Mouse (Mus musculus): ENCODE results near the gene Lpar5.

GRCm38 (mm10) chr6:125039131-125039530 lies 28.6 kb upstream of the Lpar5 start:
- TF ChIP-seq ZC3H11A (IDR thresholded peaks at IDR 0.05; ENCODE audit: borderline replicate concordance, low read depth, low read length), result no peak
- TF ChIP-seq ZNF384 (IDR thresholded peaks at IDR 0.05; ENCODE audit: low read depth, low read length), result no peak

Measured in ES-E14 (cell line).